Mouse (Mus musculus): Measurements from ENCODE around the gene Midn. TPM values are rescaled to one million over a fixed set of nuclear protein-coding genes. Genes with fewer than 3 reads are reported as not detected.

The Midn gene
- total RNA-seq, 2 experiments from 2014 or later = 105 TPM

- DNase-seq (ENCODE audit: low spot score in 2 of 2) = peak in 1 of 2 experiments; percentile 3
Measured at GRCm38 (mm10) chr10:80127920-80128319, 20.2 kb upstream of the Midn start.

GRCm38 (mm10) chr10:80129846-80130245 is 18.2 kb upstream of the Midn start:
- peak in 1 of 2 experiments; percentile 18 for DNase-seq (ENCODE audit: low spot score in 2 of 2)

- DNase-seq (ENCODE audit: low spot score in 2 of 2) = peak in 1 of 2 experiments; percentile 27
Measured at GRCm38 (mm10) chr10:80130403-80131031, 17.6 kb upstream of the Midn start.

- peak in 1 of 2 experiments; percentile 62 for DNase-seq (ENCODE audit: low spot score in 2 of 2)
Measured at GRCm38 (mm10) chr10:80131316-80131951, 16.6 kb upstream of the Midn start.

- peak in 1 of 2 experiments; percentile 46 for DNase-seq (ENCODE audit: low spot score in 2 of 2)
Measured at GRCm38 (mm10) chr10:80131952-80132350, 16.1 kb upstream of the Midn start.

- DNase-seq (ENCODE audit: low spot score in 2 of 2) = peak in 1 of 2 experiments; percentile 32
Measured at GRCm38 (mm10) chr10:80133226-80133849, 14.7 kb upstream of the Midn start.

GRCm38 (mm10) chr10:80134421-80134820 is 13.7 kb upstream of the Midn start:
- no peak for DNase-seq (ENCODE audit: low spot score in 2 of 2)

GRCm38 (mm10) chr10:80135161-80135560 is 12.9 kb upstream of the Midn start:
- DNase-seq (ENCODE audit: low spot score in 2 of 2) = no peak

GRCm38 (mm10) chr10:80135641-80136040 is 12.4 kb upstream of the Midn start:
- no peak for DNase-seq (ENCODE audit: low spot score in 2 of 2)

GRCm38 (mm10) chr10:80136179-80136951 is 11.7 kb upstream of the Midn start:
- DNase-seq (ENCODE audit: low spot score in 2 of 2) = no peak

- DNase-seq (ENCODE audit: low spot score in 2 of 2) = peak in 1 of 2 experiments; percentile 44
Measured at GRCm38 (mm10) chr10:80136952-80137625, 11.0 kb upstream of the Midn start.

- DNase-seq (ENCODE audit: low spot score in 2 of 2) = peak in 1 of 2 experiments; percentile 63
Measured at GRCm38 (mm10) chr10:80137626-80138552, 10.2 kb upstream of the Midn start.

GRCm38 (mm10) chr10:80138553-80139438 is 9.3 kb upstream of the Midn start, which contains the start of gene Atp5d:
Atp5d (plus strand) TSS chr10:80138632.
- DNase-seq (ENCODE audit: low spot score in 2 of 2) = peak; percentile 74 to 84

- no peak for DNase-seq (ENCODE audit: low spot score in 2 of 2)
Measured at GRCm38 (mm10) chr10:80139439-80139775, 8.7 kb upstream of the Midn start.

GRCm38 (mm10) chr10:80139975-80140665 is 8.0 kb upstream of the Midn start:
- no peak for DNase-seq (ENCODE audit: low spot score in 2 of 2)

- no peak for DNase-seq (ENCODE audit: low spot score in 2 of 2)
Measured at GRCm38 (mm10) chr10:80140666-80141035, 7.4 kb upstream of the Midn start, which contains the start of gene Cbarp. Cbarp (minus strand) TSS chr10:80140835.

- DNase-seq (ENCODE audit: low spot score in 2 of 2) = peak; percentile 98
Measured at GRCm38 (mm10) chr10:80141243-80141642, 6.8 kb upstream of the Midn start.
